Mouse (Mus musculus) liver, postnatal 0 days (tissue): ENCODE measurements around the gene Mtmr3.

ENCODE experiments used
- CTCF ChIP-seq: sonication (generic); IDR thresholded peaks from 2 replicates; pipeline ENCODE4 v1.5.1; 2016; ENCODE audit warnings: antibody characterized with exemption, low read depth
- EP300 ChIP-seq: IDR thresholded peaks from 2 replicates; pipeline ENCODE4 v1.6.1; 2016; ENCODE audit warnings: antibody characterized with exemption, low read depth, mild to moderate bottlenecking

DNA sequence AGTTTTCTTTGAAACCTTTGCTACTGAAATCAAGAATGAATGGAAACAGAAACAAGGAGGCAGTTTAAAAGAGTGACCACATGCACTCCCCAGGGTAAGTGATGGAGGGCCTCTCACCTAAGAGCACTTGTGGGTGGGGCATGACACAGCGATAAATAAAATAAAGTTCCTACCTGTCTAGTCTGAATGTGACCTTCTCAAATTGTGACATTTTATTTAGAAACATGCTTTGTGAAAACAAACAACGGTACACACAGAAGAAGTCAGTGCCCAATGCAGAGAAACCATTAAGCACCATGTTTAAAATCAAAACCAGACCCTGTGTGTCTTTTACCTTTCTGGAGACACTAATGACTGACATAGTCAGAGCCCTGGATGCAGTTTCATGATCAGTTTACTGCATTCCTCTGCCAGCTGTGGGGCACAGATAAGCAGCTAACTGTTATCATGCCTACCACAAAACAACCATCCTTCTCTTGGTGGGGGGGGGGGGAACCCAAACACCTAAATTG, 51.6 kb downstream of the Mtmr3 start:
- TF ChIP-seq CTCF, result no peak
- TF ChIP-seq EP300, result peak; percentile 100
